Mouse (Mus musculus) kidney, embryonic 16.5 days (tissue): ENCODE data around the gene Mab21l3. TPM values are rescaled to one million over a fixed set of nuclear protein-coding genes. Genes with fewer than 3 reads are reported as not detected.

Experiments used
- ATAC-seq: fragments of 200-750 bp; cut with Nextera tagmentation; 2 replicates; pipeline ENCODE4 v1.8.0; 2017; ENCODE audit warnings: moderate TSS enrichment; ENCODE audit not compliant: low FRiP score, low TSS enrichment
- H3K27ac ChIP-seq: fragments of 300-500 bp; sonication (generic); 2 replicates; pipeline ENCODE4 v1.5.1; 2014; ENCODE audit warnings: low read length
- H3K27me3 ChIP-seq: fragments of 300-500 bp; sonication (generic); 2 replicates; pipeline ENCODE4 v1.6.1; 2014; ENCODE audit warnings: low read length, control low read depth, mixed read lengths; ENCODE audit not compliant: insufficient read depth
- H3K36me3 ChIP-seq: fragments of 300-500 bp; sonication (generic); 2 replicates; pipeline ENCODE4 v1.6.1; 2014; ENCODE audit warnings: low read length, control low read depth, mixed read lengths; ENCODE audit not compliant: insufficient read depth
- H3K4me1 ChIP-seq: fragments of 300-500 bp; sonication (generic); 2 replicates; pipeline ENCODE4 v1.6.1; 2014; ENCODE audit warnings: low read length, control low read depth, mixed read lengths; ENCODE audit not compliant: insufficient read depth
- H3K4me2 ChIP-seq: fragments of 300-500 bp; sonication (generic); replicated peaks from 2 replicates; pipeline ENCODE4 v1.6.1; 2014; ENCODE audit warnings: low read depth, low read length
- H3K4me3 ChIP-seq: fragments of 300-500 bp; sonication (generic); 2 replicates; pipeline ENCODE4 v1.5.1; 2014; ENCODE audit warnings: mild to moderate bottlenecking, low read length
- H3K9ac ChIP-seq: fragments of 300-500 bp; sonication (generic); replicated peaks from 2 replicates; pipeline ENCODE4 v1.6.1; 2014; ENCODE audit warnings: low read length
- H3K9me3 ChIP-seq: fragments of 300-500 bp; sonication (generic); 2 replicates; pipeline ENCODE4 v1.6.1; 2016; ENCODE audit warnings: low read length, control low read depth
- WGBS: fragments of 180-500 bp; shearing (Covaris S2); extraction: QIAGEN DNeasy Blood & Tissue Kit; methylation state at CpG from one replicate; pipeline ENCODE4 v1.1.7; 2014; 5-methylcytosine and 5-hydroxymethylcytosine counted together
- polyA plus RNA-seq: library from polyadenylated mRNA; unstranded; fragments of >200 nt; fragmentation: Nextera tagmentation; extraction: Ambion mirVana; gene quantifications from 2 replicates; pipeline ENCODE4 v1.2.1, GENCODE M21; 2015

Gene Mab21l3
- polyA plus RNA-seq, 1 experiment from 2014 or later: 1.0 TPM

GRCm38 (mm10) chr3:101806149-101806548, 42.6 kb downstream of the Mab21l3 start:
- Histone ChIP-seq H3K4me1 (peaks cover 45% of the 10 kb centered on the region), H3K4me2 (peak overlapping the region; percentile 24), H3K9ac (peak overlapping the region; percentile 37; the same call in 1 of the 2 replicates), H3K9me3 (no peaks in the 10 kb centered on the region), H3K27me3 (no peaks in the 10 kb centered on the region), H3K27ac (peak overlapping the region; percentile 77), H3K36me3 (no peaks in the 10 kb centered on the region), H3K4me3 (no peak overlapping the region)
- ATAC-seq: peak; percentile 92
- 6% methylated on average over 16 of the region's 16 CpGs for WGBS

GRCm38 (mm10) chr3:101805562-101806004, 43.2 kb downstream of the Mab21l3 start:
- WGBS: 10% methylated on average over 13 of the region's 13 CpGs
- Histone ChIP-seq H3K4me1 (peaks cover 49% of the 10 kb centered on the region), H3K36me3 (no peaks in the 10 kb centered on the region), H3K4me3 (no peak overlapping the region), H3K9me3 (no peaks in the 10 kb centered on the region), H3K27ac (peak overlapping the region; percentile 77), H3K27me3 (no peaks in the 10 kb centered on the region), H3K4me2 (peak overlapping the region; percentile 24), H3K9ac (no peak overlapping the region)
- peak; percentile 52 for ATAC-seq

- WGBS: 31% methylated on average over 11 of the region's 11 CpGs
- H3K27me3 ChIP-seq: no peaks in the 10 kb centered on the region
- peak overlapping the region; percentile 24 for H3K4me2 ChIP-seq
- no peaks in the 10 kb centered on the region for H3K36me3 ChIP-seq
- ATAC-seq: no peak; the same call in 1 of the 2 replicates
- no peak overlapping the region; the same call in 1 of the 2 replicates for H3K9ac ChIP-seq
- peak overlapping the region; percentile 77 for H3K27ac ChIP-seq
- no peak overlapping the region for H3K4me3 ChIP-seq
- H3K9me3 ChIP-seq: no peaks in the 10 kb centered on the region
- H3K4me1 ChIP-seq: peaks cover 54% of the 10 kb centered on the region
These were observed 43.7 kb downstream of the Mab21l3 start for GRCm38 (mm10) chr3:101804971-101805561.

GRCm38 (mm10) chr3:101804331-101804730, 44.4 kb downstream of the Mab21l3 start:
- no peak overlapping the region for H3K4me2 ChIP-seq
- no peak for ATAC-seq
- peaks cover 61% of the 10 kb centered on the region for H3K4me1 ChIP-seq
- no peaks in the 10 kb centered on the region for H3K9me3 ChIP-seq
- no peaks in the 10 kb centered on the region for H3K27me3 ChIP-seq
- no peak overlapping the region for H3K27ac ChIP-seq
- WGBS: 39% methylated on average over 6 of the region's 6 CpGs
- no peak overlapping the region for H3K9ac ChIP-seq
- no peak overlapping the region for H3K4me3 ChIP-seq
- no peaks in the 10 kb centered on the region for H3K36me3 ChIP-seq

GRCm38 (mm10) chr3:101803764-101804163, 45.0 kb downstream of the Mab21l3 start:
- Histone ChIP-seq H3K9me3 (no peaks in the 10 kb centered on the region), H3K4me1 (peaks cover 67% of the 10 kb centered on the region), H3K4me3 (no peak overlapping the region)

GRCm38 (mm10) chr3:101802746-101803145, 46.0 kb downstream of the Mab21l3 start:
- 72% methylated on average over 6 of the region's 6 CpGs for WGBS
- no peaks in the 10 kb centered on the region for H3K36me3 ChIP-seq
- no peak overlapping the region for H3K4me2 ChIP-seq
- ATAC-seq: no peak
- H3K9ac ChIP-seq: no peak overlapping the region
- peaks cover 75% of the 10 kb centered on the region for H3K4me1 ChIP-seq
- H3K9me3 ChIP-seq: no peaks in the 10 kb centered on the region
- no peak overlapping the region for H3K4me3 ChIP-seq
- no peak overlapping the region for H3K27ac ChIP-seq
- H3K27me3 ChIP-seq: no peaks in the 10 kb centered on the region

More at GRCm38 (mm10) chr3:101803764-101804163, 45.0 kb downstream of the Mab21l3 start:
- H3K27ac ChIP-seq: no peak overlapping the region
- no peak for ATAC-seq
- H3K36me3 ChIP-seq: no peaks in the 10 kb centered on the region
- H3K9ac ChIP-seq: no peak overlapping the region; the same call in 1 of the 2 replicates
- H3K27me3 ChIP-seq: no peaks in the 10 kb centered on the region
- WGBS: 51% methylated on average over 6 of the region's 6 CpGs
- no peak overlapping the region for H3K4me2 ChIP-seq

GRCm38 (mm10) chr3:101800596-101801018, 48.2 kb downstream of the Mab21l3 start:
- H3K27me3 ChIP-seq: no peaks in the 10 kb centered on the region
- no peaks in the 10 kb centered on the region for H3K9me3 ChIP-seq
- no peak overlapping the region for H3K9ac ChIP-seq
- H3K4me3 ChIP-seq: no peak overlapping the region
- H3K27ac ChIP-seq: 0 out of 2 replicates have a peak overlapping the region, but pooled peaks have one; percentile 24
- H3K4me2 ChIP-seq: no peak overlapping the region
- 12% methylated on average over 11 of the region's 11 CpGs for WGBS
- peaks cover 71% of the 10 kb centered on the region for H3K4me1 ChIP-seq
- no peak for ATAC-seq
- no peaks in the 10 kb centered on the region for H3K36me3 ChIP-seq

- H3K27me3 ChIP-seq: no peaks in the 10 kb centered on the region
- peak; percentile 60 for ATAC-seq
- peak overlapping the region; percentile 80 for H3K27ac ChIP-seq
- H3K4me3 ChIP-seq: no peak overlapping the region
- H3K4me1 ChIP-seq: peaks cover 66% of the 10 kb centered on the region
- no peak overlapping the region for H3K9ac ChIP-seq
- no peaks in the 10 kb centered on the region for H3K36me3 ChIP-seq
- H3K9me3 ChIP-seq: no peaks in the 10 kb centered on the region
- 40% methylated on average over 14 of the region's 14 CpGs for WGBS
- no peak overlapping the region; the same call in 1 of the 2 replicates for H3K4me2 ChIP-seq
These were observed 48.7 kb downstream of the Mab21l3 start for GRCm38 (mm10) chr3:101799852-101800595.

- no peak overlapping the region; the same call in 1 of the 2 replicates for H3K4me2 ChIP-seq
- peak overlapping the region; percentile 25; the same call in 1 of the 2 replicates for H3K27ac ChIP-seq
- no peaks in the 10 kb centered on the region for H3K9me3 ChIP-seq
- H3K9ac ChIP-seq: no peak overlapping the region
- WGBS: 69% methylated on average over 15 of the region's 15 CpGs
- no peaks in the 10 kb centered on the region for H3K36me3 ChIP-seq
- peaks cover 51% of the 10 kb centered on the region for H3K4me1 ChIP-seq
- H3K4me3 ChIP-seq: no peak overlapping the region
- ATAC-seq: no peak
- no peaks in the 10 kb centered on the region for H3K27me3 ChIP-seq
These were observed 50.7 kb downstream of the Mab21l3 start for GRCm38 (mm10) chr3:101797830-101798709.
